Mouse (Mus musculus): Measurements from ENCODE around the gene F2rl3.

F2rl3 gene

GRCm38 (mm10) chr8:72761322-72762051, at the start of gene F2rl3:
Gene F2rl3 (plus strand): TSS chr8:72761880.
- peak; percentile 55 for DNase-seq (ENCODE audit: low read depth, low spot score)

DNA sequence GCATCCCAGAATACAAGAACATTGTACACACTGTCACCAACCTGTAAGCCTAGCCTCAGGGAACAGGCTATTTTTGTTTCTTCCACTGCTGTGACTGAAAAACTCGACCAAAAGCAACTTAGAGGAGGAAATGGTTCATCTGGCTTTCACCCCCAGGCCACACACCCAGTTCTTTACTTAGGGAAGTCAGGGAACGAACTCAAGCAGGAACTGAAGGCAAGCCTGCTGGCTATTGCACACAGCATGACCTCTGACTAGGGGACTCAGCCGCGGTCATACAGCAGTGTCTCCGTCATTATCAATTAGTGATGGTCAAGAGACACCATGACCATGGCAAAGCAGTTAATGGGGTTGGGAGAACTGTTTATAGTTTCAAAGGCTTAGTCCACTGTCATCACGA, 49.1 kb upstream of the F2rl3 start:
- no peak for DNase-seq (ENCODE audit: low read depth, low spot score)

DNA sequence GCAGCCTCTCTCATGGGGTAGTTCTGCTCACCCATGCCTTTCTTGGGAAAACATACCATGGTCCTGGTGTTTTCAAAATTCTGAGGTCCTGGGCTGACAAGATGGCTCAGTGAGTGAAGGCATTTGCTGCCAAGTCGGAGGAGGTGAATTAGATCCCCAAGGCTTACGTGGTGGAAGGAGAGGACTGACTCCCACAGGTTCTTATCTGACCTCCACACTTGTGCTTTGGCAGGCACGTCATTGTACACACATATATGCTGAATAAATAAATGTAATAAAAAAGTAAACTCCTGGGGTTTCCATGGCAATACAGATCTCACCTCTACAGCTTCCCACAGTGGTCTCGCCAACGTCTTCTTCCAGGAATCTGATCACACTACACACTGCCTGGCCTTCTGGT, 45.1 kb upstream of the F2rl3 start:
- DNase-seq (ENCODE audit: low read depth, low spot score) = no peak

GRCm38 (mm10) chr8:72720541-72720940, 41.1 kb upstream of the F2rl3 start:
- no peak for DNase-seq (ENCODE audit: low read depth, low spot score)

GRCm38 (mm10) chr8:72722769-72723650, 38.7 kb upstream of the F2rl3 start, which contains the start of gene Sin3b:
Gene Sin3b (plus strand): TSS chr8:72723285.
- peak; percentile 92 for DNase-seq (ENCODE audit: low read depth, low spot score)

- DNase-seq (ENCODE audit: low read depth, low spot score) = no peak
Observed at GRCm38 (mm10) chr8:72723651-72724001, 38.1 kb upstream of the F2rl3 start.

DNA sequence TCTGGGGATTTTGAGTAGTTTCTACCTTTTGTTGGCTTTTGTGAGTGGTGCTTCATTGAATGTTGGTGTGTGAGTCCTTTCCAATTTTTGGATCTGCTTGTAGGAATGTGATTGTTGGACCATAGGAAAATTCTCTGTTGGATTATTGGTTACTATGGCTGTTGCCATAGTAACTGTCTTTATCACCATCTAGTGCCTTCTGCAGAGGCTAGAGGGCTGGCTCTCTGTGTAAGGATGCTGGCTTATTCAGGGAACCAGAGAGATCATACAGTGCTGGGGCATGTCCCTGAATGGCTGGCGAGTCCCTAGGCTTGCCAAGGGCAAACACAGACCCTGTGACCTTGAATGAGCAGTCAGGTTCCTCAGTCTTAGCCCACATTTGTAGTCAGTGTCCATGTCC, 33.0 kb upstream of the F2rl3 start:
- DNase-seq (ENCODE audit: low read depth, low spot score) = no peak

DNA sequence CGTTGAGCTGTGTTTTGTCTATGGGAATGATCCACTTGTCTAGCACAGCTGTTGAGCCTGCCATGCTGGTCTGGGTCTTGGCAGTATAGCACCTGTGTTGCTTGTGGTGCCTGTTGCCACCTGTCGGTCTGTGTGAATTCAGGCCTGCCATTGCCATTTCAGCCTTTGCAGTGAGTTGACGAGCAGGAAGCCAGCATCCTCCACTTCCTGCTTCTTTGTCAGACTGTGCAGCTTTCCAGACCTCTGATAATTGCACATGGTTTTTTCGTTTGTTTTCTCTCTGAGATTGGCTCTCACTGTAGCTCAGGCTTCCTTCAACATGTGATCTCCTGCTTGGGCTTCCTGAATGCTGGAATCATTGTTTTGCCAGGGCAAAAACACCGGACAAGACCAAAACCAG, 26.7 kb upstream of the F2rl3 start:
- peak; percentile 59 for DNase-seq (ENCODE audit: low read depth, low spot score)

DNA sequence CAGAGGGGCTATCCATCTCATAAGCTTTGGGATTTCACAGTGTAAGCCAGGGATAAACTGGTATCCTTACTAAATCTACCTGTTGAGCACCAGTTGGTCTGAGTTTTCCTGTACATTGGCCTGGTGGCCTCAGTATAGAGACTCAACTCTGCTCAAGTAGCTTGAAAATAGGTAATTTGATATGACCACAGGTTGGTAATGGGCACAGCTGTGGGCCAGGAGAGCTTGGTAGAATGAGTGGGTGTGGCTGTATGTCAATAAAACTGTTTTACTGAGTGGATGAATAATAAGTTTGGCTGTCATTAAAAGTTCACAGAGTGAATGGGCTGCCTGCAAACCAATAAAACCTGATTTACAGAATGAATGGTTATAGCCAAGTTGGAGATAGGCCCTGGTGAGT, 24.8 kb upstream of the F2rl3 start:
- no peak for DNase-seq (ENCODE audit: low read depth, low spot score)

GRCm38 (mm10) chr8:72746061-72746460, 15.6 kb upstream of the F2rl3 start:
- DNase-seq (ENCODE audit: low read depth, low spot score) = peak; percentile 55

DNA sequence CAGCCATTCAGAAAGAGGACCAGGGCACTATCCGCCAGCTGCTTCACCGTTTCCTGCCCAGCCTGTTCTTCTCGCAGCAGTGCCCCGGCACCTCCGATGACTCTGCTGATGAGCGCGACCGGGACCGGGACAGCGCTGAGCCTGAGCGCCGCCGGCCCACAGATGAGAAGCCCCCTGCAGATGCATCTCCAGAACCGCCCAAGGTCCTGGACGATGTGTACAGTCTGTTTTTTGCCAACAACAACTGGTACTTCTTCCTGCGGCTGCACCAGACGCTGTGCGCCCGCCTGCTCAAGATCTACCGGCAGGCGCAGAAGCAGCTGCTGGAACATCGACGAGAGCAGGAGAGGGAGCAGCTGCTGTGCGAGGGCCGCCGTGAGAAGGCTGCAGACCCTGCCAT, 11.8 kb upstream of the F2rl3 start:
- no peak for DNase-seq (ENCODE audit: low read depth, low spot score)

- DNase-seq (ENCODE audit: low read depth, low spot score) = no peak
Observed at GRCm38 (mm10) chr8:72750266-72750665, 11.4 kb upstream of the F2rl3 start.

- no peak for DNase-seq (ENCODE audit: low read depth, low spot score)
Observed at GRCm38 (mm10) chr8:72751126-72751525, 10.6 kb upstream of the F2rl3 start.

GRCm38 (mm10) chr8:72752289-72752688, 9.4 kb upstream of the F2rl3 start:
- no peak for DNase-seq (ENCODE audit: low read depth, low spot score)

GRCm38 (mm10) chr8:72753165-72753564, 8.5 kb upstream of the F2rl3 start:
- no peak for DNase-seq (ENCODE audit: low read depth, low spot score)

- no peak for DNase-seq (ENCODE audit: low read depth, low spot score)
Observed at GRCm38 (mm10) chr8:72753781-72754180, 7.9 kb upstream of the F2rl3 start.

DNA sequence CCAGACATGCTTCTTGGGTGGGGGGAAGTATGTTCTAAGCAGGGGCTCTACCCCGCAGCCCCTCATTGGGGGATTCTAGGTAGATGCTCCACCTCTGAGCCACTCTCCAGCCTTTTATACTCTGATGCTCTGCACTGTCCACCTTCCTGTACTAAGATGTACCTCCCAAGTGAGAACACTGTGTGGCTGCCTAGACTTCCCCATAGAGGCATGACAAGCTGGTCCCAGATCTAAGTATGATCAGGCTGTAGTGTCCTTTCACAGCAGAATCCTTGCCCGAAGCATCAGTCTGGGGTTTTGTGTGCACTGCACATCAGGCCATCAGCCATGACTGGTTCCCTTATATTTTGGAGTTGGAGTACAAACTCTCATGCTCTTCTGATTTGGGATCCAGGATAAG, 5.6 kb upstream of the F2rl3 start:
- no peak for DNase-seq (ENCODE audit: low read depth, low spot score)

GRCm38 (mm10) chr8:72756771-72757390, 4.8 kb upstream of the F2rl3 start:
- DNase-seq (ENCODE audit: low read depth, low spot score) = no peak

DNA sequence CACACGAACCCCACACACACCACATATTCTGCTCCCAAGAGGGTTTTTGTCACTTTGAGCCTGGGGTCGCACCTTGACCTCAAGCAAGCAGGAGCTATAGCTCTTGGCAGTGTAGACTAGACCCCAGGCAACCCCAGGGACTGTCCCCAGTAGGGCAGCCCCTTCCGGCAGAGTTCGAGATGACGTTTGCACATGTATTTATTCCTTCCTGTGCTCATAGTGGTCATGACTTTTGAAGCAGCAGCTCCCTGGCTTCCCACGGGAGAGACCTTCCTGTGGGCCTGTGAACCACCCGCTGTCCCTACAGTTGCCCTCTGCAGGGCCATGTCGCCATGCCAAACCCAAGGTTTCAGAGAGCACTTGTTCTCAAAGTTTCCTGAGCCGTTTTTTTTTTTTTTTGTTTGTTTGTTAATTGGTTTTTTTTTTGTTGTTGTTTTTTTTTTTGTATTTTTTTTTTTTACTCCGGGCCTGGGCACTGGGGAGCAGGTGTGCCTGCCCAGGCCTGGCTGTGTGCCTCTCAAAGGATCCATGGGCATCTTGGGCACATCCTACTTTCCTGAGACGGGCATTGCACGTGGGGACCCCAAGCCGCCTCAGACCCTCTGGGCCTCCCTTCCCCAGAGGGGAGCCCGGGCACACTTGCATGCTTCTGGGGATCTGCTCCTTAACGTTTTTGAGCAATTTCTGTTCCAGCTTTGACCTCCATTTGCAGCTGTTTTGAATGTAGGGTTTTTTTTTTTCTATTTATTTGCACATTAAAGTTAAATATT, 4.1 kb upstream of the F2rl3 start:
- DNase-seq (ENCODE audit: low read depth, low spot score) = no peak

DNA sequence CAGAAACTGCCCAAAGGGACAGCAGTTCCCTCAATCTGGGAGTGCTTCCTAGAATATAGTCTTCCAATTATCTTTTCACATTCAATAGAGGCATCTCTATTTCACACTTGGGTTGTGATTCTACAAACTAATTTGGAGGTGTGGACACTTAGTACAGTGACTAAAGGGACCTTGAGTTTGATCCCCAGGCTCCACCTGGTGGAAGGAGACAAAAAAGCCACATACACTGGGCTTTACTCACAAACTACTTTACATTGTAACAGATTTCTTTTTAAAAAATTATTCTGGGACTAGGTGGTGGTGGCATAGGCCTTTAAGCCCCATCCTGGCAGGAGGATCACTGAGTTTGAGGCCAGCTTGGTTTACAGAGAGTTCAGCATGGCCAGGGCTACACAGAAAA, 3.4 kb upstream of the F2rl3 start:
- DNase-seq (ENCODE audit: low read depth, low spot score) = no peak

- no peak for DNase-seq (ENCODE audit: low read depth, low spot score)
Observed at GRCm38 (mm10) chr8:72760216-72760615, 1.5 kb upstream of the F2rl3 start.

- DNase-seq (ENCODE audit: low read depth, low spot score) = peak; percentile 35
Observed at GRCm38 (mm10) chr8:72762306-72762705, 626 bp downstream of the F2rl3 start.

Data from CD4-positive helper T cell, adult 2 months (primary cell).